Mouse (Mus musculus): ENCODE measurements around the gene Smg1. TPM values are rescaled to one million over a fixed set of nuclear protein-coding genes. Genes with fewer than 3 reads are reported as not detected.
"Not testable (repeated sequence)": the region's sequence is repeated elsewhere in the genome, so short reads cannot be mapped to it uniquely, and the experiment has no call there.

The Smg1 gene
- polyA plus RNA-seq, 1 experiment from 2014 or later: 22.4 TPM

GRCm38 (mm10) chr7:118185878-118186277, 57.6 kb downstream of the Smg1 start:
- no peak overlapping the region for H3K4me2 ChIP-seq (ENCODE audit: low read depth, low read length, severe bottlenecking)
- no peak overlapping the region for H3K9ac ChIP-seq (ENCODE audit: low read length)
- DNase-seq (ENCODE audit: low spot score): no peak
- peaks cover 3% of the 10 kb centered on the region; the same call in 1 of the 2 replicates for H3K36me3 ChIP-seq (ENCODE audit: control insufficient read depth, insufficient read depth, low read length)
- ATAC-seq (replicated peaks; ENCODE audit: low FRiP score): no peak
- 90% methylated on average over 4 of the region's 4 CpGs for WGBS
- H3K4me3 ChIP-seq (ENCODE audit: low read depth, low read length): no peak overlapping the region
- no peak overlapping the region for H3K27ac ChIP-seq (ENCODE audit: low read depth, low read length)
- H3K4me1 ChIP-seq (replicated peaks; ENCODE audit: control insufficient read depth, insufficient read depth, low read length): no peaks in the 10 kb centered on the region
- no peaks in the 10 kb centered on the region for H3K9me3 ChIP-seq (ENCODE audit: control insufficient read depth, low read length)
- no peaks in the 10 kb centered on the region for H3K27me3 ChIP-seq (ENCODE audit: control insufficient read depth, insufficient read depth, low read length)

DNA sequence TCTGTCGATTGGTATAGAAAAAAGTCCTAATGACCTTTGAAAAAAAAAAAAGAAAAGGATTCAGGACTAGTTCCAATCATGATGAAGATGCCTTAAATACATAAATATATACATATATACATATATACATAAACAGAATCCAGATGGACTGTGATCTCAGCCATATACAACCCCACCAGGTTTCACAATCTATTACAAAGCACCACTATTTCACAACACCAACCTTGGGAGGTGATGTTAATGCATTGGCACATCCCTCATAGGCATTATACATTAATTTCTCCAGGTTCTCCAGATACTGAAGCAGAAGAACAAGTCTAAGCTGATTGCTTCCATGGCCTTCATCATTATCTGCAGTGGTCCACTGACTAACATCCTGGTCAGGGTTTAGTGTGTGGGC, 58.9 kb downstream of the Smg1 start:
- H3K4me1 ChIP-seq (replicated peaks; ENCODE audit: control insufficient read depth, insufficient read depth, low read length): no peaks in the 10 kb centered on the region
- peaks cover 3% of the 10 kb centered on the region; the same call in 1 of the 2 replicates for H3K36me3 ChIP-seq (ENCODE audit: control insufficient read depth, insufficient read depth, low read length)
- H3K27me3 ChIP-seq (ENCODE audit: control insufficient read depth, insufficient read depth, low read length): no peaks in the 10 kb centered on the region
- no peak for ATAC-seq (replicated peaks; ENCODE audit: low FRiP score)
- H3K4me2 ChIP-seq (ENCODE audit: low read depth, low read length, severe bottlenecking): no peak overlapping the region
- 95% methylated on average over 1 of the region's 1 CpGs for WGBS
- no peak overlapping the region for H3K27ac ChIP-seq (ENCODE audit: low read depth, low read length)
- H3K4me3 ChIP-seq (ENCODE audit: low read depth, low read length): no peak overlapping the region
- DNase-seq (ENCODE audit: low spot score): no peak
- H3K9ac ChIP-seq (ENCODE audit: low read length): no peak overlapping the region
- H3K9me3 ChIP-seq (ENCODE audit: control insufficient read depth, low read length): no peaks in the 10 kb centered on the region

- no peak for ATAC-seq (replicated peaks; ENCODE audit: low FRiP score)
- 94% methylated on average over 3 of the region's 3 CpGs for whole genome bisulfite sequencing
- H3K27ac ChIP-seq (ENCODE audit: low read depth, low read length): no peak overlapping the region
Observed at GRCm38 (mm10) chr7:118181123-118181522, 62.3 kb downstream of the Smg1 start.

GRCm38 (mm10) chr7:118179782-118180181, 63.7 kb downstream of the Smg1 start:
- H3K4me3 ChIP-seq (ENCODE audit: low read depth, low read length): no peak overlapping the region
- H3K4me1 ChIP-seq (replicated peaks; ENCODE audit: control insufficient read depth, insufficient read depth, low read length): no peaks in the 10 kb centered on the region
- WGBS: 77% methylated on average over 3 of the region's 3 CpGs
- no peaks in the 10 kb centered on the region for H3K27me3 ChIP-seq (ENCODE audit: control insufficient read depth, insufficient read depth, low read length)
- ATAC-seq (replicated peaks; ENCODE audit: low FRiP score) (no peak), DNase-seq (ENCODE audit: low spot score) (no peak)
- H3K27ac ChIP-seq (ENCODE audit: low read depth, low read length): no peak overlapping the region
- H3K9me3 ChIP-seq (ENCODE audit: control insufficient read depth, low read length): no peaks in the 10 kb centered on the region
- H3K4me2 ChIP-seq (ENCODE audit: low read depth, low read length, severe bottlenecking): no peak overlapping the region
- no peak overlapping the region for H3K9ac ChIP-seq (ENCODE audit: low read length)
- no peaks in the 10 kb centered on the region; the same call in 1 of the 2 replicates for H3K36me3 ChIP-seq (ENCODE audit: control insufficient read depth, insufficient read depth, low read length)

More at GRCm38 (mm10) chr7:118181123-118181522, 62.3 kb downstream of the Smg1 start:
- Histone ChIP-seq H3K4me2 (ENCODE audit: low read depth, low read length, severe bottlenecking) (no peak overlapping the region), H3K9me3 (ENCODE audit: control insufficient read depth, low read length) (no peaks in the 10 kb centered on the region), H3K4me3 (ENCODE audit: low read depth, low read length) (no peak overlapping the region), H3K9ac (ENCODE audit: low read length) (no peak overlapping the region), H3K27me3 (ENCODE audit: control insufficient read depth, insufficient read depth, low read length) (no peaks in the 10 kb centered on the region), H3K36me3 (ENCODE audit: control insufficient read depth, insufficient read depth, low read length) (peaks cover 3% of the 10 kb centered on the region; the same call in 1 of the 2 replicates), H3K4me1 (replicated peaks; ENCODE audit: control insufficient read depth, insufficient read depth, low read length) (no peaks in the 10 kb centered on the region)
- DNase-seq (ENCODE audit: low spot score): no peak

GRCm38 (mm10) chr7:118175821-118176355, 67.6 kb downstream of the Smg1 start:
- no peak overlapping the region for H3K4me3 ChIP-seq (ENCODE audit: low read depth, low read length)
- WGBS: 85% methylated on average over 1 of the region's 1 CpGs
- H3K4me2 ChIP-seq (ENCODE audit: low read depth, low read length, severe bottlenecking): no peak overlapping the region
- H3K9me3 ChIP-seq (ENCODE audit: control insufficient read depth, low read length): no peaks in the 10 kb centered on the region
- H3K9ac ChIP-seq (ENCODE audit: low read length): no peak overlapping the region
- H3K27ac ChIP-seq (ENCODE audit: low read depth, low read length): no peak overlapping the region
- DNase-seq (ENCODE audit: low spot score) (no peak), ATAC-seq (replicated peaks; ENCODE audit: low FRiP score) (no peak)
- H3K27me3 ChIP-seq (ENCODE audit: control insufficient read depth, insufficient read depth, low read length): no peaks in the 10 kb centered on the region
- H3K4me1 ChIP-seq (replicated peaks; ENCODE audit: control insufficient read depth, insufficient read depth, low read length): no peaks in the 10 kb centered on the region
- H3K36me3 ChIP-seq (ENCODE audit: control insufficient read depth, insufficient read depth, low read length): peaks cover 2% of the 10 kb centered on the region; the same call in 1 of the 2 replicates

DNA sequence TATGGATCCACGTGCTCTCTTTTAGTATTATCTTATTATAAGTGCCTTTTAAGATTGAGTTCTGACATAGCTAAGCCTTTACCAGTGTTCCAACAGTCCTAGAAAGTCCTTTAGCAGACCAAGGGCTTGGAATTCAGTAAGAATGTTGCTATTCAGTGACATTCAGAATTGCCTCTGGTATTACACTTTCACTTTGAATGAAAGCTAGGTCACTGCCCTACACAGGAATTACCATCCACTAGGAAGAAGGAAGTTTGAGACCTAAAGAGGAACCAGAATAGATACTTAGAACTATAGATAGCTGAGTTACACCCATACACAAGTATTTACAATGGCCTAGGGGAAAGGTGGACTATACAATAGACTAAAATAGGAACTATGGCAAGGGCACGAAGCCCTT, 73.3 kb downstream of the Smg1 start:
- not testable (repeated sequence) for H3K9me3 ChIP-seq (ENCODE audit: control insufficient read depth, low read length); H3K4me1 ChIP-seq (replicated peaks; ENCODE audit: control insufficient read depth, insufficient read depth, low read length); H3K27me3 ChIP-seq (ENCODE audit: control insufficient read depth, insufficient read depth, low read length); DNase-seq (ENCODE audit: low spot score); H3K4me2 ChIP-seq (ENCODE audit: low read depth, low read length, severe bottlenecking); H3K9ac ChIP-seq (ENCODE audit: low read length); H3K4me3 ChIP-seq (ENCODE audit: low read depth, low read length); ATAC-seq (replicated peaks; ENCODE audit: low FRiP score); H3K36me3 ChIP-seq (ENCODE audit: control insufficient read depth, insufficient read depth, low read length); H3K27ac ChIP-seq (ENCODE audit: low read depth, low read length)
- WGBS: 93% methylated on average over 2 of the region's 2 CpGs

- H3K9me3 ChIP-seq (ENCODE audit: control insufficient read depth, low read length): no peaks in the 10 kb centered on the region
- H3K4me3 ChIP-seq (ENCODE audit: low read depth, low read length): no peak overlapping the region
- H3K9ac ChIP-seq (ENCODE audit: low read length): no peak overlapping the region
- H3K4me2 ChIP-seq (ENCODE audit: low read depth, low read length, severe bottlenecking): no peak overlapping the region
- 94% methylated on average over 8 of the region's 8 CpGs for WGBS
- no peak overlapping the region for H3K27ac ChIP-seq (ENCODE audit: low read depth, low read length)
- DNase-seq (ENCODE audit: low spot score): no peak
- no peaks in the 10 kb centered on the region for H3K27me3 ChIP-seq (ENCODE audit: control insufficient read depth, insufficient read depth, low read length)
- no peak for ATAC-seq (replicated peaks; ENCODE audit: low FRiP score)
- H3K36me3 ChIP-seq (ENCODE audit: control insufficient read depth, insufficient read depth, low read length): peaks cover 2% of the 10 kb centered on the region; the same call in 1 of the 2 replicates
- no peaks in the 10 kb centered on the region for H3K4me1 ChIP-seq (replicated peaks; ENCODE audit: control insufficient read depth, insufficient read depth, low read length)
Observed at GRCm38 (mm10) chr7:118163006-118163405, 80.5 kb downstream of the Smg1 start.

DNA sequence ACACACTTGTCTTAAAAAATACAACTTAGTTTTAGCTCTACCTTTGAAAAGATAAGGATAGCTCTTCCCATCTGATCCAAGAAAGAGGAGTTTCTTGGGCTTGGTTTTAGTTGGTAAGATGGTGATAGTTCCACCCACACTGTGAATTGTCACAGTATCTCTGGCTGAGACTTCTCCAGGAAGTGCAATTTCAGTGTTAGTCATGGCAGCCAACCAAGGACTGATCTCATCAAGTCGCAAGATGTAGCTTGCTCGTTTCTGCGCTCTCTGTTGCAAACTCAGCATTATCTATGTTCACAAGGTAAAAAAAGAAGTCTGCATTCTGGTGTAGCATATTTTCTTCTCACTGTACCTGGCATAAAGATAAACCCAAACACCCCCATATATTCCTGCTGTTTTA, 83.3 kb downstream of the Smg1 start:
- peaks cover 2% of the 10 kb centered on the region; the same call in 1 of the 2 replicates for H3K36me3 ChIP-seq (ENCODE audit: control insufficient read depth, insufficient read depth, low read length)
- H3K27me3 ChIP-seq (ENCODE audit: control insufficient read depth, insufficient read depth, low read length): no peaks in the 10 kb centered on the region
- H3K4me2 ChIP-seq (ENCODE audit: low read depth, low read length, severe bottlenecking): no peak overlapping the region
- 93% methylated on average over 3 of the region's 3 CpGs for WGBS
- no peaks in the 10 kb centered on the region for H3K4me1 ChIP-seq (replicated peaks; ENCODE audit: control insufficient read depth, insufficient read depth, low read length)
- H3K9me3 ChIP-seq (ENCODE audit: control insufficient read depth, low read length): no peaks in the 10 kb centered on the region
- no peak overlapping the region for H3K4me3 ChIP-seq (ENCODE audit: low read depth, low read length)
- no peak for ATAC-seq (replicated peaks; ENCODE audit: low FRiP score)
- DNase-seq (ENCODE audit: low spot score): no peak
- H3K9ac ChIP-seq (ENCODE audit: low read length): no peak overlapping the region
- H3K27ac ChIP-seq (ENCODE audit: low read depth, low read length): no peak overlapping the region

DNA sequence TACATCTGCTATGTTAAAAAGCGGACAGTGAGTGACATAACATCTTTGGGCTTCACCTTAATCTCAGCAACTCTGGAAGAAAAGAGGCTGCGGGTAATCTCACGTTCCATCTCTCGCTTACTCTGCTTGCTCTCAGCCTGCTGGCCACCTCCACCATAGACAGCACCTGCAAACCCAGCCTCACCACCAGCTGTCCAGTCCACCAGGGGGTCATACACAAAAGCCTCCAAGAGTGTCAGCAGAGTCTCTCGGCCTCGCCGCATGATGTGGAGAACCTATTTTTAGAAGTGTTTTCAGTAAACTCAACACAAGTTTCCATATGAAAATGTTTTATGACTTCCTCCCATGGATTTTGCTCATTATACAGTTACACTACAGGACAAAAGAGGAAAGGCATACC, 87.0 kb downstream of the Smg1 start:
- Histone ChIP-seq H3K36me3 (ENCODE audit: control insufficient read depth, insufficient read depth, low read length) (peaks cover 8% of the 10 kb centered on the region; the same call in 1 of the 2 replicates), H3K9ac (ENCODE audit: low read length) (no peak overlapping the region), H3K4me3 (ENCODE audit: low read depth, low read length) (no peak overlapping the region), H3K9me3 (ENCODE audit: control insufficient read depth, low read length) (no peaks in the 10 kb centered on the region), H3K4me1 (replicated peaks; ENCODE audit: control insufficient read depth, insufficient read depth, low read length) (no peaks in the 10 kb centered on the region), H3K27me3 (ENCODE audit: control insufficient read depth, insufficient read depth, low read length) (no peaks in the 10 kb centered on the region), H3K4me2 (ENCODE audit: low read depth, low read length, severe bottlenecking) (no peak overlapping the region), H3K27ac (ENCODE audit: low read depth, low read length) (no peak overlapping the region)
- DNase-seq (ENCODE audit: low spot score): no peak
- WGBS: 90% methylated on average over 7 of the region's 7 CpGs
- ATAC-seq (replicated peaks; ENCODE audit: low FRiP score): no peak

Measured in forebrain, embryonic 11.5 days (tissue).